Mouse (Mus musculus): ENCODE data around the gene Eva1a. TPM values are rescaled to one million over a fixed set of nuclear protein-coding genes. Genes with fewer than 3 reads are reported as not detected.

Eva1a gene
- polyA plus RNA-seq, 1 experiment from 2014 or later: 18.7 TPM

GRCm38 (mm10) chr6:82088133-82088532 is 47.3 kb downstream of the Eva1a start:
- Histone ChIP-seq H3K9me3 (ENCODE audit: control insufficient read depth) (no peaks in the 10 kb centered on the region), H3K9ac (ENCODE audit: low read depth, low read length) (no peak overlapping the region), H3K27ac (ENCODE audit: low read depth, low read length) (no peak overlapping the region), H3K36me3 (ENCODE audit: control insufficient read depth, insufficient read depth) (peaks cover 13% of the 10 kb centered on the region; the same call in 1 of the 2 replicates), H3K27me3 (replicated peaks; ENCODE audit: control insufficient read depth, insufficient read depth, low read length) (no peaks in the 10 kb centered on the region), H3K4me1 (replicated peaks; ENCODE audit: control insufficient read depth, insufficient read depth, low read length) (no peaks in the 10 kb centered on the region), H3K4me2 (replicated peaks; ENCODE audit: low read depth) (no peak overlapping the region), H3K4me3 (ENCODE audit: low read depth, low read length) (no peak overlapping the region)
- no peak for TF ChIP-seq CTCF (IDR thresholded peaks at IDR 0.05; ENCODE audit: low read depth)
- no peak for ATAC-seq
- 69% methylated on average over 4 of the region's 4 CpGs for WGBS

GRCm38 (mm10) chr6:82091773-82092172 is 50.9 kb downstream of the Eva1a start:
- Histone ChIP-seq H3K4me3 (ENCODE audit: low read depth, low read length) (no peak overlapping the region), H3K9ac (ENCODE audit: low read depth, low read length) (no peak overlapping the region), H3K4me1 (replicated peaks; ENCODE audit: control insufficient read depth, insufficient read depth, low read length) (no peaks in the 10 kb centered on the region), H3K27me3 (replicated peaks; ENCODE audit: control insufficient read depth, insufficient read depth, low read length) (no peaks in the 10 kb centered on the region), H3K36me3 (ENCODE audit: control insufficient read depth, insufficient read depth) (peaks cover 9% of the 10 kb centered on the region; the same call in 1 of the 2 replicates), H3K9me3 (ENCODE audit: control insufficient read depth) (no peaks in the 10 kb centered on the region), H3K27ac (ENCODE audit: low read depth, low read length) (no peak overlapping the region), H3K4me2 (replicated peaks; ENCODE audit: low read depth) (no peak overlapping the region)
- TF ChIP-seq CTCF (IDR thresholded peaks at IDR 0.05; ENCODE audit: low read depth): no peak
- no peak for ATAC-seq
- 34% methylated on average over 28 of the region's 28 CpGs for WGBS

GRCm38 (mm10) chr6:82097705-82098104 is 56.9 kb downstream of the Eva1a start:
- no peaks in the 10 kb centered on the region for H3K4me1 ChIP-seq (replicated peaks; ENCODE audit: control insufficient read depth, insufficient read depth, low read length)
- no peak for TF ChIP-seq CTCF (IDR thresholded peaks at IDR 0.05; ENCODE audit: low read depth)
- ATAC-seq: no peak
- H3K9ac ChIP-seq (ENCODE audit: low read depth, low read length): no peak overlapping the region
- no peaks in the 10 kb centered on the region for H3K27me3 ChIP-seq (replicated peaks; ENCODE audit: control insufficient read depth, insufficient read depth, low read length)
- H3K9me3 ChIP-seq (ENCODE audit: control insufficient read depth): no peaks in the 10 kb centered on the region
- no peak overlapping the region for H3K27ac ChIP-seq (ENCODE audit: low read depth, low read length)
- no peaks in the 10 kb centered on the region for H3K36me3 ChIP-seq (ENCODE audit: control insufficient read depth, insufficient read depth)
- no peak overlapping the region for H3K4me3 ChIP-seq (ENCODE audit: low read depth, low read length)
- WGBS: 75% methylated on average over 1 of the region's 1 CpGs
- no peak overlapping the region for H3K4me2 ChIP-seq (replicated peaks; ENCODE audit: low read depth)

GRCm38 (mm10) chr6:82098456-82098855 is 57.6 kb downstream of the Eva1a start:
- Histone ChIP-seq H3K4me3 (ENCODE audit: low read depth, low read length) (no peak overlapping the region), H3K36me3 (ENCODE audit: control insufficient read depth, insufficient read depth) (no peaks in the 10 kb centered on the region), H3K27ac (ENCODE audit: low read depth, low read length) (no peak overlapping the region), H3K4me1 (replicated peaks; ENCODE audit: control insufficient read depth, insufficient read depth, low read length) (no peaks in the 10 kb centered on the region), H3K4me2 (replicated peaks; ENCODE audit: low read depth) (no peak overlapping the region), H3K9me3 (ENCODE audit: control insufficient read depth) (no peaks in the 10 kb centered on the region), H3K27me3 (replicated peaks; ENCODE audit: control insufficient read depth, insufficient read depth, low read length) (no peaks in the 10 kb centered on the region), H3K9ac (ENCODE audit: low read depth, low read length) (no peak overlapping the region)
- no peak for TF ChIP-seq CTCF (IDR thresholded peaks at IDR 0.05; ENCODE audit: low read depth)
- 90% methylated on average over 1 of the region's 1 CpGs for WGBS
- no peak for ATAC-seq

- H3K4me2 ChIP-seq (replicated peaks; ENCODE audit: low read depth): no peak overlapping the region
- H3K9me3 ChIP-seq (ENCODE audit: control insufficient read depth): no peaks in the 10 kb centered on the region
- no peak for TF ChIP-seq CTCF (IDR thresholded peaks at IDR 0.05; ENCODE audit: low read depth)
- H3K27me3 ChIP-seq (replicated peaks; ENCODE audit: control insufficient read depth, insufficient read depth, low read length): no peaks in the 10 kb centered on the region
- no peak overlapping the region for H3K27ac ChIP-seq (ENCODE audit: low read depth, low read length)
- H3K9ac ChIP-seq (ENCODE audit: low read depth, low read length): no peak overlapping the region
- no peaks in the 10 kb centered on the region for H3K36me3 ChIP-seq (ENCODE audit: control insufficient read depth, insufficient read depth)
- ATAC-seq: no peak
- WGBS: 56% methylated on average over 7 of the region's 7 CpGs
- no peak overlapping the region for H3K4me3 ChIP-seq (ENCODE audit: low read depth, low read length)
- H3K4me1 ChIP-seq (replicated peaks; ENCODE audit: control insufficient read depth, insufficient read depth, low read length): no peaks in the 10 kb centered on the region
These were observed 69.6 kb downstream of the Eva1a start for GRCm38 (mm10) chr6:82110473-82110872.

- Histone ChIP-seq H3K9ac (ENCODE audit: low read depth, low read length) (no peak overlapping the region), H3K27ac (ENCODE audit: low read depth, low read length) (no peak overlapping the region), H3K4me1 (replicated peaks; ENCODE audit: control insufficient read depth, insufficient read depth, low read length) (no peaks in the 10 kb centered on the region), H3K4me2 (replicated peaks; ENCODE audit: low read depth) (no peak overlapping the region), H3K27me3 (replicated peaks; ENCODE audit: control insufficient read depth, insufficient read depth, low read length) (no peaks in the 10 kb centered on the region), H3K9me3 (ENCODE audit: control insufficient read depth) (no peaks in the 10 kb centered on the region), H3K36me3 (ENCODE audit: control insufficient read depth, insufficient read depth) (no peaks in the 10 kb centered on the region), H3K4me3 (ENCODE audit: low read depth, low read length) (no peak overlapping the region)
- ATAC-seq: no peak
- peak; percentile 16 for TF ChIP-seq CTCF (IDR thresholded peaks at IDR 0.05; ENCODE audit: low read depth)
- WGBS: 83% methylated on average over 1 of the region's 1 CpGs
These were observed 70.3 kb downstream of the Eva1a start for GRCm38 (mm10) chr6:82111111-82111510.

GRCm38 (mm10) chr6:82111540-82111939 is 70.7 kb downstream of the Eva1a start:
- WGBS: 68% methylated on average over 3 of the region's 3 CpGs
- Histone ChIP-seq H3K9me3 (ENCODE audit: control insufficient read depth) (no peaks in the 10 kb centered on the region), H3K36me3 (ENCODE audit: control insufficient read depth, insufficient read depth) (no peaks in the 10 kb centered on the region), H3K4me3 (ENCODE audit: low read depth, low read length) (no peak overlapping the region), H3K9ac (ENCODE audit: low read depth, low read length) (no peak overlapping the region), H3K27ac (ENCODE audit: low read depth, low read length) (no peak overlapping the region), H3K4me2 (replicated peaks; ENCODE audit: low read depth) (no peak overlapping the region), H3K4me1 (replicated peaks; ENCODE audit: control insufficient read depth, insufficient read depth, low read length) (no peaks in the 10 kb centered on the region), H3K27me3 (replicated peaks; ENCODE audit: control insufficient read depth, insufficient read depth, low read length) (no peaks in the 10 kb centered on the region)
- no peak for ATAC-seq
- no peak for TF ChIP-seq CTCF (IDR thresholded peaks at IDR 0.05; ENCODE audit: low read depth)
